Mouse (Mus musculus): ENCODE measurements around the gene Tex264. TPM values are rescaled to one million over a fixed set of nuclear protein-coding genes. Genes with fewer than 3 reads are reported as not detected.

Tex264 gene
- polyA plus RNA-seq, 1 experiment from 2014 or later = 104 TPM

DNA sequence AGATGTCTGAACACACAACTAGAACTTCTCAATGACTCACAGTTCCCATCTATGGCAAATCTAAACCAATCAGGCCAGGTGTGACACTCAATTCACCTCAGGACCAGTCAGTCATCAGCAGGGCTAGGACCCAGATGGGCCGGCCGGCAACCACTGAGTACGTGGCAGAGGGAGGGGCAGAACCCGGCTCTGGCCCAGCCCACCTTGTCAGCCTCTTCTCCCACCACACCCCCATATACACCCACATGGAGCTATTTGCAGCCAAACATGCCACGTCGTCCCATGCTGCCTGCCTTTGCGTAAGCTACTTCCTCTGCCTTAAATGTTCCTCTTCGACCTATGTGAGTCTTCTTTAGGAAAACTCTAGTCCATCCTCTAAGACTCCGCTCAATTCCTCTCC, 9.8 kb downstream of the Tex264 start:
- no peak overlapping the region for H3K4me2 ChIP-seq (ENCODE audit: low read length)
- no peak overlapping the region for H3K4me3 ChIP-seq (replicated peaks; ENCODE audit: low read depth, low read length)
- TF ChIP-seq CTCF (IDR thresholded peaks at IDR 0.05; ENCODE audit: low read depth) = no peak
- no peak overlapping the region for H3K9ac ChIP-seq (ENCODE audit: low read depth, low read length)
- ATAC-seq (replicated peaks; ENCODE audit: low FRiP score, low read depth) = no peak; the same call in 1 of the 2 replicates
- 77% methylated on average over 9 of the region's 9 CpGs for WGBS
- DNase-seq (ENCODE audit: low spot score) = no peak
- H3K4me1 ChIP-seq (replicated peaks; ENCODE audit: insufficient read depth, low read length) = no peaks in the 10 kb centered on the region
- no peaks in the 10 kb centered on the region for H3K9me3 ChIP-seq (replicated peaks; ENCODE audit: low read length)
- no peaks in the 10 kb centered on the region for H3K27me3 ChIP-seq (ENCODE audit: insufficient read depth, low read length)
- H3K36me3 ChIP-seq (ENCODE audit: insufficient read depth, low read length) = peaks cover 55% of the 10 kb centered on the region
- no peak overlapping the region for H3K27ac ChIP-seq

- WGBS = 3% methylated on average over 1 of the region's 1 CpGs
- Histone ChIP-seq H3K36me3 (ENCODE audit: insufficient read depth, low read length) (peaks cover 52% of the 10 kb centered on the region), H3K4me2 (ENCODE audit: low read length) (no peak overlapping the region), H3K27me3 (ENCODE audit: insufficient read depth, low read length) (no peaks in the 10 kb centered on the region), H3K27ac (no peak overlapping the region), H3K4me1 (replicated peaks; ENCODE audit: insufficient read depth, low read length) (no peaks in the 10 kb centered on the region), H3K9ac (ENCODE audit: low read depth, low read length) (no peak overlapping the region), H3K4me3 (replicated peaks; ENCODE audit: low read depth, low read length) (no peak overlapping the region), H3K9me3 (replicated peaks; ENCODE audit: low read length) (no peaks in the 10 kb centered on the region)
- ATAC-seq (replicated peaks; ENCODE audit: low FRiP score, low read depth) (peak; percentile 79; the same call in 1 of the 2 replicates), DNase-seq (ENCODE audit: low spot score) (peak; percentile 87)
- peak; percentile 94 for TF ChIP-seq CTCF (IDR thresholded peaks at IDR 0.05; ENCODE audit: low read depth)
Observed at GRCm38 (mm10) chr9:106675480-106675879, 10.2 kb downstream of the Tex264 start.

DNA sequence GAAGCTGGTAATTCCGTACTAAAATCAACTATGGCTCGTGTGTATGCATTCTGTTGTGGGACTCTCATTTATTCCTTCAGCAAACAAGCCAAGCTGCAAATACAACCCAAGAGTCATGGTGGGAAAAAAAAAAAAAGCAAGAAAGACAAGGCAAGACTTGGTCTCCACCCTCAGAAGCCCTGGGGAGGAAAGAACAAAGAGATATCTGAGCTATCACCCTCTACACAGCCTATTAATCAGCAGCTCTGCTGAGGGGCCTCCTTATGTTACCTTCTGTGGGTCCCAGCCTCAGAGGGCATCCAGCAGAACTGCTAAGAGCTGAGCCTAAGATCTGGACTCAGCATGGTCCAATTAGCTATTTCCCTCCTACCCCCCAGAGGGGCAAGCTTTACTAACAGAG, 11.9 kb downstream of the Tex264 start:
- Histone ChIP-seq H3K9ac (ENCODE audit: low read depth, low read length) (no peak overlapping the region), H3K4me2 (ENCODE audit: low read length) (no peak overlapping the region), H3K4me3 (replicated peaks; ENCODE audit: low read depth, low read length) (no peak overlapping the region), H3K27me3 (ENCODE audit: insufficient read depth, low read length) (no peaks in the 10 kb centered on the region), H3K27ac (no peak overlapping the region), H3K9me3 (replicated peaks; ENCODE audit: low read length) (no peaks in the 10 kb centered on the region), H3K36me3 (ENCODE audit: insufficient read depth, low read length) (peaks cover 45% of the 10 kb centered on the region), H3K4me1 (replicated peaks; ENCODE audit: insufficient read depth, low read length) (no peaks in the 10 kb centered on the region)
- 92% methylated on average over 2 of the region's 2 CpGs for WGBS
- no peak for TF ChIP-seq CTCF (IDR thresholded peaks at IDR 0.05; ENCODE audit: low read depth)
- DNase-seq (ENCODE audit: low spot score) = no peak
- ATAC-seq (replicated peaks; ENCODE audit: low FRiP score, low read depth) = no peak

DNA sequence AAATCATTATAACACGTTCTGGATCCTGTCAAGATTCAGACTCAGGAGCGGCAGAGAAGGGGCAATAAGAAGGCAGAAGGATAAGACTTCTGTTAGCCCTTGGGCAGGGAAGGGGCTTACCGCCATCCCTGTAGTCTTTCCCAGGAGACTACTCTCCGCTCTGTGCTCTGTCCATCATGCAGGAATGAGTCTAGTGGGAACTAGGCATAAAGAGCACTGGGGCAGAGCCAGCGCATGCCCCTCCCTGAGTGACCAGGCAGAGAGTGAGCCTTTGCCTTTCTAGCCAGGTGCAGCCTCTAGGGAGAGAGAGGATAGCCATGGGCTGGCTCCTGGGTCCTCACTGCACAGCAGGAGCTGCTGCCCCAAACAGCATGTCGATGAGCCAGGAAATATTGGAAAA, 20.9 kb downstream of the Tex264 start:
- Histone ChIP-seq H3K4me1 (replicated peaks; ENCODE audit: insufficient read depth, low read length) (no peaks in the 10 kb centered on the region), H3K4me3 (replicated peaks; ENCODE audit: low read depth, low read length) (no peak overlapping the region), H3K27ac (no peak overlapping the region), H3K4me2 (ENCODE audit: low read length) (no peak overlapping the region), H3K9ac (ENCODE audit: low read depth, low read length) (no peak overlapping the region), H3K27me3 (ENCODE audit: insufficient read depth, low read length) (no peaks in the 10 kb centered on the region), H3K36me3 (ENCODE audit: insufficient read depth, low read length) (peaks cover 57% of the 10 kb centered on the region), H3K9me3 (replicated peaks; ENCODE audit: low read length) (no peaks in the 10 kb centered on the region)
- 88% methylated on average over 6 of the region's 6 CpGs for WGBS
- no peak for ATAC-seq (replicated peaks; ENCODE audit: low FRiP score, low read depth)
- no peak for TF ChIP-seq CTCF (IDR thresholded peaks at IDR 0.05; ENCODE audit: low read depth)
- no peak for DNase-seq (ENCODE audit: low spot score)

DNA sequence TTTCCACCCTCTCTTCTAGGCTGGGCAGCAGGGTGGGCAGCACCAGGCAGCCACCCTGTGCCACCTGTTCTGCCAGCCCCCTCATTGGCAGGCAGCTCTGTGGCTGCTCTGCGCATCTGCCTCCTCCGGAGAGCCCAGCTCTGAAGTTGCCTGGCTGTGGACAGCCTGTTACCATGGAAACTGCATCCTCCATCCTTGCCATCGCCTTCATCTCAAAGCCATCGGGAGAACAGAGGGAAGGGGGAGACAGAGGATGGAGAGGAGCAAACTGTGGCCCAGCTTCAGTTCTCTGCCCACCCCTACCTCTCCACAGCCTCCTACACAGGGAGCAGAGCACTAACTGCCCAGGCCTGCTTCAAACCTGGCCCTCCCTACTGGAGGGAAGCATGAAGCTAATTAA, 21.3 kb downstream of the Tex264 start:
- no peaks in the 10 kb centered on the region for H3K27me3 ChIP-seq (ENCODE audit: insufficient read depth, low read length)
- WGBS = 75% methylated on average over 4 of the region's 4 CpGs
- no peak overlapping the region for H3K4me3 ChIP-seq (replicated peaks; ENCODE audit: low read depth, low read length)
- no peaks in the 10 kb centered on the region for H3K9me3 ChIP-seq (replicated peaks; ENCODE audit: low read length)
- H3K36me3 ChIP-seq (ENCODE audit: insufficient read depth, low read length) = peaks cover 60% of the 10 kb centered on the region
- no peak for TF ChIP-seq CTCF (IDR thresholded peaks at IDR 0.05; ENCODE audit: low read depth)
- ATAC-seq (replicated peaks; ENCODE audit: low FRiP score, low read depth) (no peak), DNase-seq (ENCODE audit: low spot score) (no peak)
- no peak overlapping the region for H3K9ac ChIP-seq (ENCODE audit: low read depth, low read length)
- no peak overlapping the region for H3K27ac ChIP-seq
- no peaks in the 10 kb centered on the region for H3K4me1 ChIP-seq (replicated peaks; ENCODE audit: insufficient read depth, low read length)
- no peak overlapping the region for H3K4me2 ChIP-seq (ENCODE audit: low read length)

- DNase-seq (ENCODE audit: low spot score) = no peak
- Histone ChIP-seq H3K9me3 (replicated peaks; ENCODE audit: low read length) (no peaks in the 10 kb centered on the region), H3K4me3 (replicated peaks; ENCODE audit: low read depth, low read length) (no peak overlapping the region), H3K4me2 (ENCODE audit: low read length) (no peak overlapping the region), H3K4me1 (replicated peaks; ENCODE audit: insufficient read depth, low read length) (no peaks in the 10 kb centered on the region), H3K27ac (no peak overlapping the region), H3K27me3 (ENCODE audit: insufficient read depth, low read length) (no peaks in the 10 kb centered on the region), H3K9ac (ENCODE audit: low read depth, low read length) (no peak overlapping the region), H3K36me3 (ENCODE audit: insufficient read depth, low read length) (peaks cover 63% of the 10 kb centered on the region)
- 68% methylated on average over 6 of the region's 6 CpGs for WGBS
- TF ChIP-seq CTCF (IDR thresholded peaks at IDR 0.05; ENCODE audit: low read depth) = no peak
- no peak for ATAC-seq (replicated peaks; ENCODE audit: low FRiP score, low read depth)
Observed at GRCm38 (mm10) chr9:106663200-106663599, 22.5 kb downstream of the Tex264 start.

- ATAC-seq (replicated peaks; ENCODE audit: low FRiP score, low read depth) = no peak
- peaks cover 51% of the 10 kb centered on the region for H3K36me3 ChIP-seq (ENCODE audit: insufficient read depth, low read length)
- no peaks in the 10 kb centered on the region for H3K9me3 ChIP-seq (replicated peaks; ENCODE audit: low read length)
- H3K4me1 ChIP-seq (replicated peaks; ENCODE audit: insufficient read depth, low read length) = peaks cover 7% of the 10 kb centered on the region; the same call in 1 of the 2 replicates
- no peak for TF ChIP-seq CTCF (IDR thresholded peaks at IDR 0.05; ENCODE audit: low read depth)
- H3K27ac ChIP-seq = no peak overlapping the region
- WGBS = 91% methylated on average over 1 of the region's 1 CpGs
- peaks cover 4% of the 10 kb centered on the region; the same call in 1 of the 2 replicates for H3K27me3 ChIP-seq (ENCODE audit: insufficient read depth, low read length)
- H3K9ac ChIP-seq (ENCODE audit: low read depth, low read length) = no peak overlapping the region
- no peak overlapping the region for H3K4me2 ChIP-seq (ENCODE audit: low read length)
- DNase-seq (ENCODE audit: low spot score) = no peak
- no peak overlapping the region for H3K4me3 ChIP-seq (replicated peaks; ENCODE audit: low read depth, low read length)
Observed at GRCm38 (mm10) chr9:106659935-106660334, 25.8 kb downstream of the Tex264 start.

All from kidney, postnatal 0 days (tissue).